Mouse (Mus musculus) megakaryocyte, embryonic 14.5 days (primary cell): ENCODE data around the gene Dst. TPM values are rescaled to one million over a fixed set of nuclear protein-coding genes. Genes with fewer than 3 reads are reported as not detected.

Experiments used
- H3K27me3 ChIP-seq: replicated peaks from 2 replicates; pipeline ENCODE3; 2012; ENCODE audit warnings: inconsistent platforms
- H3K36me3 ChIP-seq: replicated peaks from 2 replicates; pipeline ENCODE3; 2012; ENCODE audit warnings: low read length, inconsistent platforms, mixed read lengths
- H3K4me1 ChIP-seq: 2 replicates; pipeline ENCODE4 v1.6.1; 2012; ENCODE audit warnings: inconsistent platforms
- H3K4me3 ChIP-seq: replicated peaks from 2 replicates; pipeline ENCODE3; 2012; ENCODE audit warnings: moderate library complexity, mild to moderate bottlenecking, inconsistent platforms
- H3K9me3 ChIP-seq: 2 replicates; pipeline ENCODE4 v1.6.1; 2012; ENCODE audit warnings: inconsistent platforms
- FLI1 ChIP-seq: IDR thresholded peaks from 2 replicates; pipeline ENCODE4 v1.6.1; 2012; ENCODE audit warnings: low read length, inconsistent platforms, mixed read lengths
- GATA1 ChIP-seq: IDR thresholded peaks from 3 replicates; pipeline ENCODE4 v1.6.1; 2012; ENCODE audit warnings: mixed read lengths, low read length, inconsistent platforms, borderline replicate concordance
- polyA plus RNA-seq: library from polyadenylated mRNA; stranded (reverse); fragments of >175 nt; gene quantifications from 2 replicates; pipeline ENCODE4 v1.2.3, GENCODE M21; 2012; ENCODE audit warnings: low replicate concordance; ENCODE audit not compliant: insufficient read depth

The Dst gene
- polyA plus RNA-seq, 1 experiment, result 4.2 TPM

GRCm38 (mm10) chr1:33922975-33923374, 14.9 kb downstream of the Dst start:
- no peaks in the 10 kb centered on the region for H3K4me1 ChIP-seq
- peaks cover 9% of the 10 kb centered on the region for H3K27me3 ChIP-seq
- TF ChIP-seq FLI1 (no peak), GATA1 (no peak)

DNA sequence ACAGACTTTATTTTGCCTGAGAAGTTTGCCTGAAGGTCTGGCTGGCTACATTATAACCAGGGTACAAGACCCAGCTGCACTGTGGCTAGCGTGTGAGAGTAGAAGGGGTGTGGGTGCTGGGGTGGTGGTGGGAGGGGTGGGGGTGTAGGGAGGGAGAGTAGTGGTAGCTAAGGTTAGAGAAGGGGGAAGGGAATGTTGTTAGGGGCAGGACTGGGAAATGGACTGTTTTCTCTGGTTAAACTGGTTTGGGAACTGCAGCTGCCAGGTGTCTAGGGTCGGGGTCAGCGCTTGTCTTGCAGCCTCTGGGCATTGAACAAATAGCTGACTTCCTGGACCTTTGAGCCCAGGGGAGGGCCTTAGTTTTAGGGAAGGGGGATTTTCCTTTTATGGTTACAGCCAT, 17.3 kb downstream of the Dst start:
- H3K27me3 ChIP-seq, result peaks cover 3% of the 10 kb centered on the region
- no peaks in the 10 kb centered on the region for H3K36me3 ChIP-seq
- no peak overlapping the region for H3K4me3 ChIP-seq
- H3K9me3 ChIP-seq, result 0 out of 2 replicates have a peak, but pooled peaks cover 8% of the 10 kb centered on the region
- TF ChIP-seq FLI1 (no peak), GATA1 (no peak)
- H3K4me1 ChIP-seq, result no peaks in the 10 kb centered on the region

More at GRCm38 (mm10) chr1:33922975-33923374, 14.9 kb downstream of the Dst start:
- Histone ChIP-seq H3K9me3 (0 out of 2 replicates have a peak, but pooled peaks cover 8% of the 10 kb centered on the region), H3K36me3 (no peaks in the 10 kb centered on the region), H3K4me3 (no peak overlapping the region)

DNA sequence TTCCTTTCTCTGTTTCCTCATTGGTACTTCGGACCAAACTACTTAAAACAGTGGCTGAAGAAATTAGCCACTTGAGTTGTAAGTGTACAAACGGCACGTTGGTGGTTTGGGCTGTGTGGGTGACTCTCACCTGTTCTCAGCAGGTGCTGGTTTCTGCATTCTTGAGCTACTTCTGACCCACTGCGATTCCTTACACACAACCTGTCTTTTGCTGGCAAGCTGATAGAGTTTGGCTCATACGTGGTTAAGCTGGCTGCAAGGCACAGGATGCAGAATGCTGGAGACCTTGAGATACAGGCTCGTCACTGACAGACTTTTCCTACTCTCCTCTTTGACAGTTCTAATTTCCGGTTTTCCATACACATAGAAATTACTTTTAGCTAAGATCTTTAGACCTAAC, 19.4 kb downstream of the Dst start:
- no peak for TF ChIP-seq GATA1
- no peak for TF ChIP-seq FLI1
- H3K9me3 ChIP-seq, result peaks cover 11% of the 10 kb centered on the region; the same call in 1 of the 2 replicates
- no peak overlapping the region for H3K4me3 ChIP-seq
- H3K4me1 ChIP-seq, result no peaks in the 10 kb centered on the region
- H3K27me3 ChIP-seq, result peaks cover 7% of the 10 kb centered on the region
- no peaks in the 10 kb centered on the region for H3K36me3 ChIP-seq

DNA sequence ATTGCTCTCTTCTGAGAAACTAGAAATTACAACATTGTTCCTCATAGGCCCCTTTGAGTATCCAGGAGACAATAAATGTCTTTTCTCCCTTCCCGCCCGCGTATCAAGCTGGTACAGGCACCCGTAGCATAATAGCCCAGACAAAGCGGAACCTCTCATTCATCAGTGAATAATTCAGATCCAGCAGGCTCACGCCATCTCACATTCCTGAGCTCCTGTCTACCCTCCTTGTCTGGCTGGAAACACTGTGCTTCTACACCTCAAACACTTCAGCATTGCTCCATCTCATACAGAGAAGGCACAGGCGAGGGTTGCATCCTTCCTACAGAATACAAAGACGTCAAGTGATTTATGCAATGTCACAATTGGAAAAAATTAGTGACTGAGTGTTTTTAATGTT, 23.8 kb downstream of the Dst start:
- H3K27me3 ChIP-seq, result peaks cover 7% of the 10 kb centered on the region
- no peaks in the 10 kb centered on the region for H3K4me1 ChIP-seq
- H3K4me3 ChIP-seq, result no peak overlapping the region
- H3K36me3 ChIP-seq, result no peaks in the 10 kb centered on the region
- H3K9me3 ChIP-seq, result peaks cover 8% of the 10 kb centered on the region; the same call in 1 of the 2 replicates
- TF ChIP-seq GATA1, result no peak
- TF ChIP-seq FLI1, result no peak

- H3K9me3 ChIP-seq, result peaks cover 4% of the 10 kb centered on the region; the same call in 1 of the 2 replicates
- no peaks in the 10 kb centered on the region for H3K4me1 ChIP-seq
- peaks cover 4% of the 10 kb centered on the region for H3K27me3 ChIP-seq
- TF ChIP-seq GATA1, result no peak
- TF ChIP-seq FLI1, result no peak
- H3K4me3 ChIP-seq, result no peak overlapping the region
- H3K36me3 ChIP-seq, result no peaks in the 10 kb centered on the region
Measured at GRCm38 (mm10) chr1:33932196-33932595, 24.2 kb downstream of the Dst start.

DNA sequence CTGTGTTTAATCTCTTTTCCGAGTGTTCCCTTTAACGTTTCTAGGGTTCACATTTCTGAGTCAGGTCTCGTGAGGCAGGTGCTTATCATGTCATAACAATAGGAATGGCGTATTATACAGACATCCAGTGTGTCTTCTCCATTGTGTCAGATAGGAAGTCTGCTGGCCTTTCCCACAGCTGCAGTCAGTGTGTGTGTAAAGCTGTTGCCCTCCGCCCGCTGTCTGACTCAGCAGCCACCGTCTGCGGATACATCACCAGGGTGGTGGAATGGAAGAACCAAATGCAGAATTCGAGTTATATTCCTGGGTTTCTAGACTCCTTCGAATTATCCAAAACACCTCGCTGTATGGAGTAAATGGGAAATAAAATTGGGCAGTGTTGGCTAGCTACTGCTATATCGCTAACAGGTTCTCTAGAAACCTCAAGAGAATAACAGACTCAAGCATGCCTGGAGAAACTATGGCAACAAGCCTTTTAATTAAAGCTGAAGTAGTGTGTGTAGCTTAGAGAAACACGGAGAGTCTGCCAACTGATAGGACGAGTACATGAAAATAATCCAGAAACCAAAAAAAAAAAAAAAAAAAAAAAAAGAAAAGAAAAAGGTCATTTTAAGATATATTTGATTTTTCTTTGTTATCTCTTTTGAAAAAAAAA, 24.9 kb downstream of the Dst start:
- Histone ChIP-seq H3K36me3 (no peaks in the 10 kb centered on the region), H3K4me3 (no peak overlapping the region), H3K9me3 (peaks cover 3% of the 10 kb centered on the region; the same call in 1 of the 2 replicates), H3K4me1 (no peaks in the 10 kb centered on the region), H3K27me3 (peaks cover 4% of the 10 kb centered on the region)
- TF ChIP-seq FLI1 (no peak), GATA1 (no peak)

DNA sequence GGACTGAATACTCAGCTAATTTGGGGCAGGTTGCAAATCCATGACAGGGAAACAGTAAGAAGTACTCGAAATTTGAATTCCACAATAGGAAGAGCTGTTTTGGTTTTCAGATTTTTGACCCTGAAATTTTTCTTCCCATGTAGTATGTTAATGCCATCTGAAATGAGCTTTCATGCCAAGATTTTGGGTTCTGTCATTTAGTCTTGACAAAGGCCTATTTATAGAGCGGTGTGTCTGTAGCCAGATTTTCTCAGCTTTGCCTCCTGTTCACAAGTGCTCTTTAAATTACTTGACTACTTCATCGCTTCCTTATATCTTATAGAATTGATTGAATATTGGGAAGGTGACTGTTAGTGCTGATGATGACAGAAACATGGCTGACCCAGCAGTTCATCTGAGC, 27.9 kb downstream of the Dst start:
- Histone ChIP-seq H3K4me1 (no peaks in the 10 kb centered on the region), H3K9me3 (peaks cover 3% of the 10 kb centered on the region; the same call in 1 of the 2 replicates), H3K27me3 (peaks cover 6% of the 10 kb centered on the region), H3K4me3 (no peak overlapping the region), H3K36me3 (no peaks in the 10 kb centered on the region)
- TF ChIP-seq FLI1, result no peak
- TF ChIP-seq GATA1, result no peak

DNA sequence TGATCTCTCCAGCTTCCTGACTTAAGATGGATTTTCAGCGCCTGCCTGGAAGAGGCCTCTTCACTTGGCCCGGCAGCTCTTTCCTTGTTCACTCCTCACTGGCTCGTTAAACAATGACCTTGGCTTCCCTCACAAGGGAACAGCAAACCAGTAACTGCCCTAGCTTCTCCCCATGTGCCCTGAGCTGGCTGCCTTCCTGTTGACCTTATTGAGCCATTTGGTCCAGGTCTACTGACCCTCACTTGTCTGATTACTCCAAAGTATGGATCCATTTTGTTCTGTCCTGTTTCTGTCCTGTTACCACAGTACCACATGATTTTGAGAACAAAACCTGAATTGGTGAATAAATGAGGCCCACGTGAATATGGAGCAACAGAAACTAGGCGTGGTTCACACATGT, 31.8 kb downstream of the Dst start:
- no peaks in the 10 kb centered on the region for H3K4me1 ChIP-seq
- no peak for TF ChIP-seq GATA1
- TF ChIP-seq FLI1, result no peak
- no peak overlapping the region for H3K4me3 ChIP-seq
- no peaks in the 10 kb centered on the region for H3K9me3 ChIP-seq
- no peaks in the 10 kb centered on the region for H3K36me3 ChIP-seq
- H3K27me3 ChIP-seq, result peaks cover 4% of the 10 kb centered on the region

DNA sequence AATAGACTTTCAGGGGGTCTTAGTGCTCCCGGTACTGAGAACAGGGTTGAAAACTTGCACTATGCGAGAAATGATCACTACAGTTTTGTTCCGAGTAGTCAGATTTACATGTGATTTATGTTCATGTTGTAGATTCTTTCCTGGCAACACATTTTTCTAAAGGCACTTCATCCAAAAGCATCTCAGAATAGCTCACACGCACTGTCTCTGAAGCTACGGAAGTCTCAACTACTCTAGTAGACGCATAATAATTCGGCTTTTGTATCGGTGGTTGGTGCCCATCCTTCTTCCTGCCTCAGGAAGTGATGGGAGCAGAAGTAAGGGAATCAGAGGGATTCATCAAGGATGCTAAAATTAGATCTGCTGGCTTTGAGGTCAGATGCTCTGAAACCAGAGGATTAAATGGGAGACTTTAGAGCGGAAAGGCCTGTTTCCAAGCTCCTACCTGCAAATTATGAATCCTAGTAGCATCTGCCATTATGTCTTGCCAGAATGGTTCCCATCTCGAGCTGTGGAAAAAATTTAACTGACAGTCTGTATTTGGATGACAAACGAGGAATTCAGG, 32.4 kb downstream of the Dst start:
- Histone ChIP-seq H3K4me1 (no peaks in the 10 kb centered on the region), H3K4me3 (no peak overlapping the region), H3K27me3 (peaks cover 9% of the 10 kb centered on the region), H3K9me3 (no peaks in the 10 kb centered on the region), H3K36me3 (no peaks in the 10 kb centered on the region)
- no peak for TF ChIP-seq FLI1

DNA sequence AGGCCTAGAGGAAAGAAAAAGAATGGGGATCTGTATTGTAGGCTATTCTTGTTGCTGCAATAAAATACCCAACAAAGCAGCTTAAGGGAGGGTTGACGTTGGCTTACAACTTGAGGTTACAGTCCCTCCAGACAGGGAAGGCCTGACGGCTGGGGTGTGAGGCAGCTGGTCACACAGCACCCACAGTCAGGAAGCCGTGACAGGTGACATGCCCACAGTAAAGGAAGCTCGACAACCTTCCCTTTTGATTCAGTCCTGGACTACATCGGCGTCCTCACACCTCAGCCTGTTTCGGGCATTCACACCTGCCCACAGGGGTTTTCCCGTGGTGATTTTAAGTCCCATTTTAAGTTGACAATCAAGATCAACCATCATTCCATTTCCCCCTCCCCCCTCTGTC, 34.6 kb downstream of the Dst start:
- Histone ChIP-seq H3K4me1 (no peaks in the 10 kb centered on the region), H3K36me3 (no peaks in the 10 kb centered on the region), H3K27me3 (peaks cover 10% of the 10 kb centered on the region), H3K4me3 (no peak overlapping the region), H3K9me3 (no peaks in the 10 kb centered on the region)
- TF ChIP-seq GATA1 (no peak), FLI1 (no peak)
